Mouse (Mus musculus) ES-Bruce4 (cell line): ENCODE data around the gene Rom1. TPM values are rescaled to one million over a fixed set of nuclear protein-coding genes. Genes with fewer than 3 reads are reported as not detected.

Experiments
- H3K27ac ChIP-seq: 2 replicates; pipeline ENCODE4 v1.5.1; 2012; ENCODE audit warnings: low read length, inconsistent platforms; ENCODE audit not compliant: insufficient read depth
- H3K27me3 ChIP-seq: 2 replicates; pipeline ENCODE4 v1.6.1; 2012; ENCODE audit warnings: mild to moderate bottlenecking, low read length, inconsistent platforms; ENCODE audit not compliant: control insufficient read depth, poor library complexity, insufficient read depth, severe bottlenecking
- H3K36me3 ChIP-seq: 2 replicates; pipeline ENCODE4 v1.6.1; 2012; ENCODE audit warnings: inconsistent platforms, mild to moderate bottlenecking, low read length, moderate library complexity; ENCODE audit not compliant: control insufficient read depth, poor library complexity, insufficient read depth, severe bottlenecking
- H3K4me1 ChIP-seq: one replicate; pipeline ENCODE4 v1.8.1; 2011; ENCODE audit warnings: low read length; ENCODE audit not compliant: control insufficient read depth, insufficient read depth
- H3K4me3 ChIP-seq: 2 replicates; pipeline ENCODE4 v1.5.1; 2011; ENCODE audit warnings: low read depth, mild to moderate bottlenecking, low read length
- H3K9ac ChIP-seq: 2 replicates; pipeline ENCODE4 v1.6.1; 2012; ENCODE audit warnings: low read depth, mild to moderate bottlenecking, inconsistent platforms; ENCODE audit not compliant: poor library complexity, severe bottlenecking
- H3K9me3 ChIP-seq: replicated peaks from 2 replicates; pipeline ENCODE4 v1.6.1; 2012; ENCODE audit warnings: mild to moderate bottlenecking, low read length, inconsistent platforms; ENCODE audit not compliant: control insufficient read depth, poor library complexity, insufficient read depth, severe bottlenecking
- CTCF ChIP-seq: IDR thresholded peaks from one replicate; pipeline ENCODE4 v1.8.1; 2011; ENCODE audit warnings: low read depth, low read length
- EP300 ChIP-seq: IDR thresholded peaks from 2 replicates; pipeline ENCODE4 v1.6.1; 2011; ENCODE audit warnings: low read depth, low read length; ENCODE audit not compliant: insufficient read depth
- POLR2A ChIP-seq: IDR thresholded peaks from one replicate; pipeline ENCODE4 v1.8.1; 2011; ENCODE audit warnings: low read length; ENCODE audit not compliant: insufficient read depth
- polyA plus RNA-seq: library from polyadenylated mRNA; stranded (reverse); fragments of >200 nt; gene quantifications from 2 replicates; pipeline ENCODE4 v1.2.4, GENCODE M21; 2011; ENCODE audit warnings: low read depth; ENCODE audit not compliant: missing spikeins, insufficient read depth, insufficient read length

Rom1 gene
- polyA plus RNA-seq, 1 experiment, result 1.6 TPM

DNA sequence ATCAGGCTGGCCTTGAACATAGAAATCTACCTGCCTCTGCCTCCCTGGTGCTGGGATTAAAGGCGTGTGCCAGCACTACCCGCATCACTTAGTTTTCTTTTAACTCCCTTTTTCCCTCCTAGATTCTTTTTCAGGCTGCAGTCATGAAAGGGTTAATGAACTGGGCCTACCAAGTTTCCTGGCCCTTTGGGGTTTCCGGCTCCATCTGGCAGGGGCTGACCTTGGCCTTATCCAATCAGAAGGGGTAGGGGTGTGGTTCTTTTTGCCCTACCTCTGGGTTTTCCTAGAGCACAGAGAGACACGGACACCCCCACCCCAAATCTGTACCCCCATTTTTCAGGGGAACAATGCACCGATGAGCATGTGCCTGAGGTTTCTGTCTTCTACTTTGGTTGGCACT is 15.6 kb upstream of the Rom1 start:
- Histone ChIP-seq H3K9ac (no peak overlapping the region), H3K4me1 (peaks cover 2% of the 10 kb centered on the region), H3K36me3 (peaks cover 44% of the 10 kb centered on the region), H3K4me3 (no peak overlapping the region), H3K27ac (no peak overlapping the region), H3K27me3 (no peaks in the 10 kb centered on the region), H3K9me3 (no peaks in the 10 kb centered on the region)
- no peak for TF ChIP-seq POLR2A
- TF ChIP-seq EP300, result no peak
- TF ChIP-seq CTCF, result no peak

DNA sequence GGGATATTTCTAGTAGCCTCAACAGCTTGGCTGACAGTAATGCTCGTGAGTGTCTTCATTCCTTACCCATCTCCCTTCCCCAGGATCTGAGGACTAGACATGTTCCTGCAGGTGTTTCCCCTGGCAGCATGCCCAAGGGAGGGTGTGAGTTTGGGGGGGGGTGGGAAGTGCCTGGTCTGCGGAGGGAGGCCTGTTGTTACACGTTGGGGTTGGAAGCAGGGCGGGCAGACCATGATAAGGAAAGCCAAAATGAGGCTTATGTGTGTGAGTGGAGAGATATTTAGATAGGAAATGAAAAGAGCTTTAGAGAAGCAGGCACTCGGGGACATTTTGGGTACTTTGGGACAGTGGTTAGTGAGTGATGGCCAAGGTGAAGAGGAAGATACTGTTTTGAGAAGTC is 14.9 kb upstream of the Rom1 start:
- peaks cover 2% of the 10 kb centered on the region for H3K4me1 ChIP-seq
- no peak overlapping the region for H3K27ac ChIP-seq
- 0 out of 2 replicates have a peak overlapping the region, but pooled peaks have one; percentile 19 for H3K9ac ChIP-seq
- H3K27me3 ChIP-seq, result no peaks in the 10 kb centered on the region
- peaks cover 40% of the 10 kb centered on the region for H3K36me3 ChIP-seq
- TF ChIP-seq POLR2A (no peak), EP300 (no peak), CTCF (no peak)
- no peak overlapping the region for H3K4me3 ChIP-seq
- H3K9me3 ChIP-seq, result no peaks in the 10 kb centered on the region

DNA sequence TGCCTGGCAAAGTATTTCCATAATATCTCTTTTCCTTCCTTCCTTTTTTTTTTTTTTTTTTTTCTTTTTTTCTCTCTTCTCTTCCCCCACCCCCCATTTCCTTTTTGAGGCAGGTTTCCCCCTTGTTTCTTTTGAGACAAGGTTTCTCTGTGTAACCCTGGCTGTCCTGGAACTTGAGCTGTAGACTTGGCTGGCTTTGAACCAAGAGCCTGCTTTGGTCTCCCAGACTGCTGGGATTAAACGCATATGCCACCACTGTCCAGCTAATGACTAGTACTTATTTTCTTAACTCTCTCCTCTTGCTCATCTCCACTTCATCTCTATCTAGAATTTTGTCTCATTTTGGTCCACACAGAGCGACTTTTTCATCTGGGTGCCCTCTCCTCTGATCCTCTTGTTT is 13.9 kb upstream of the Rom1 start:
- peaks cover 30% of the 10 kb centered on the region for H3K36me3 ChIP-seq
- peak overlapping the region; percentile 68 for H3K4me3 ChIP-seq
- H3K27me3 ChIP-seq, result no peaks in the 10 kb centered on the region
- no peaks in the 10 kb centered on the region for H3K9me3 ChIP-seq
- H3K27ac ChIP-seq, result peak overlapping the region; percentile 60; the same call in 1 of the 2 replicates
- peak overlapping the region; percentile 84 for H3K9ac ChIP-seq
- no peak for TF ChIP-seq POLR2A
- H3K4me1 ChIP-seq, result peaks cover 2% of the 10 kb centered on the region

- H3K9ac ChIP-seq, result peak overlapping the region; percentile 84
- H3K4me1 ChIP-seq, result peaks cover 2% of the 10 kb centered on the region
- H3K36me3 ChIP-seq, result peaks cover 24% of the 10 kb centered on the region
- H3K27me3 ChIP-seq, result no peaks in the 10 kb centered on the region
- TF ChIP-seq CTCF, result no peak
- no peak for TF ChIP-seq EP300
- TF ChIP-seq POLR2A, result no peak
- peak overlapping the region; percentile 71 for H3K4me3 ChIP-seq
- H3K27ac ChIP-seq, result peak overlapping the region; percentile 60
- H3K9me3 ChIP-seq, result no peaks in the 10 kb centered on the region
These were observed 13.3 kb upstream of the Rom1 start for GRCm38 (mm10) chr19:8942276-8942964.

GRCm38 (mm10) chr19:8941515-8942217 is 12.5 kb upstream of the Rom1 start, which contains the start of gene Mta2:
Gene Mta2, plus strand, starts transcription at chr19:8941875.
- no peaks in the 10 kb centered on the region for H3K9me3 ChIP-seq
- peak within 1 kb of the TSS; percentile 84 for H3K9ac ChIP-seq
- peak within 1 kb of the TSS; percentile 60 for H3K27ac ChIP-seq
- peaks cover 2% of the 10 kb centered on the region for H3K4me1 ChIP-seq
- peaks cover 18% of the 10 kb centered on the region for H3K36me3 ChIP-seq
- TF ChIP-seq POLR2A (peak; percentile 36), EP300 (0 out of 2 replicates have a peak, but pooled peaks have one; percentile 11), CTCF (no peak)
- H3K27me3 ChIP-seq, result no peaks in the 10 kb centered on the region
- H3K4me3 ChIP-seq, result peak within 1 kb of the TSS; percentile 71

DNA sequence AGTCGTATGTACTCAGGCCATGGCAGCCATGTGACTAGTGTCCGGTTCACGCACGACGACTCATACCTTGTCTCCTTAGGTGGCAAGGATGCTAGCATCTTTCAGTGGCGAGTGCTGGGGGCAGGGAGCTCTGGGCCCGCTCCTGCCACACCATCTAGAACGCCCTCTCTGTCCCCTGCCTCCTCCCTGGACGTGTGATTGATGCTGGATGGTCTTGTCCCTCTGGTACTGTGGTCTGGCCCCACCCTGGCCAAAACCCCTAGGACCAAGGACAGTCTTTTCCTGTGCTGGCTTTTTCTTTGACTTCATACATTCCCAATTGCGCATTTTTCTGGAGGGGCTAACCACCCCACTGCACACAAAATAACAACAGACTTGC is 12.0 kb upstream of the Rom1 start:
- H3K27ac ChIP-seq, result peak overlapping the region; percentile 28

More for the DNA sequence above, 12.0 kb upstream of the Rom1 start:
- Histone ChIP-seq H3K9me3 (no peaks in the 10 kb centered on the region), H3K4me3 (peak overlapping the region; percentile 16), H3K36me3 (peaks cover 13% of the 10 kb centered on the region), H3K27me3 (no peaks in the 10 kb centered on the region), H3K4me1 (peaks cover 2% of the 10 kb centered on the region), H3K9ac (peak overlapping the region; percentile 84)
- TF ChIP-seq POLR2A, result no peak
- TF ChIP-seq EP300, result no peak
- TF ChIP-seq CTCF, result no peak
